Mouse (Mus musculus) liver, embryonic 15.5 days (tissue): ENCODE data around the gene Thtpa. TPM values are rescaled to one million over a fixed set of nuclear protein-coding genes. Genes with fewer than 3 reads are reported as not detected.
A peak's percentile ranks its signal among the peaks of the same experiment; 100 is the strongest.

Experiments
- ATAC-seq: fragments of 200-750 bp; cut with Nextera tagmentation; 2 replicates; pipeline ENCODE4 v1.8.0; 2017; ENCODE audit warnings: moderate number of reproducible peaks, mild to moderate bottlenecking, moderate library complexity; ENCODE audit not compliant: insufficient read depth
- H3K27ac ChIP-seq: fragments of 300-500 bp; sonication (generic); replicated peaks from 2 replicates; pipeline ENCODE4 v1.5.1; 2015; ENCODE audit warnings: mild to moderate bottlenecking, inconsistent platforms
- H3K27me3 ChIP-seq: fragments of 300-500 bp; sonication (generic); 2 replicates; pipeline ENCODE4 v1.6.1; 2015; ENCODE audit warnings: mild to moderate bottlenecking, inconsistent platforms
- H3K36me3 ChIP-seq: fragments of 300-500 bp; sonication (generic); replicated peaks from 2 replicates; pipeline ENCODE4 v1.6.1; 2015; ENCODE audit warnings: moderate library complexity, mild to moderate bottlenecking, inconsistent platforms
- H3K4me1 ChIP-seq: fragments of 300-500 bp; sonication (generic); replicated peaks from 2 replicates; pipeline ENCODE4 v1.6.1; 2015; ENCODE audit warnings: inconsistent platforms
- H3K4me2 ChIP-seq: fragments of 300-500 bp; sonication (generic); 2 replicates; pipeline ENCODE4 v1.6.1; 2015; ENCODE audit warnings: moderate library complexity, mild to moderate bottlenecking, inconsistent platforms
- H3K4me3 ChIP-seq: fragments of 300-500 bp; sonication (generic); replicated peaks from 2 replicates; pipeline ENCODE4 v1.5.1; 2015; ENCODE audit warnings: mild to moderate bottlenecking, inconsistent platforms
- H3K9ac ChIP-seq: fragments of 300-500 bp; sonication (generic); 2 replicates; pipeline ENCODE4 v1.6.1; 2015; ENCODE audit warnings: moderate library complexity, mild to moderate bottlenecking, inconsistent platforms
- H3K9me3 ChIP-seq: fragments of 300-500 bp; sonication (generic); replicated peaks from 2 replicates; pipeline ENCODE4 v1.6.1; 2016; ENCODE audit warnings: inconsistent platforms
- WGBS: fragments of 180-500 bp; shearing (Covaris S2); methylation state at CpG from one replicate; pipeline ENCODE4 v1.1.7; 2015; ENCODE audit warnings: mixed read lengths; ENCODE audit not compliant: insufficient replicate concordance; 5-methylcytosine and 5-hydroxymethylcytosine counted together
- polyA plus RNA-seq: library from polyadenylated mRNA; unstranded; fragments of >200 nt; fragmentation: Nextera tagmentation; extraction: Ambion mirVana; gene quantifications from 2 replicates; pipeline ENCODE4 v1.2.1, GENCODE M21; 2015

The Thtpa gene
- 4.4 and 6.2 TPM in 2 replicates for polyA plus RNA-seq

GRCm38 (mm10) chr14:55094704-55095231 is at the start of gene Thtpa:
Thtpa (plus strand) TSS chr14:55094784.
- peaks cover 14% of the 10 kb centered on the region for H3K36me3 ChIP-seq
- no peaks in the 10 kb centered on the region for H3K9me3 ChIP-seq
- H3K9ac ChIP-seq: peak within 1 kb of the TSS; percentile 74
- peaks cover 4% of the 10 kb centered on the region; the same call in 1 of the 2 replicates for H3K27me3 ChIP-seq
- H3K27ac ChIP-seq: peak within 1 kb of the TSS; percentile 76
- peaks cover 61% of the 10 kb centered on the region for H3K4me1 ChIP-seq
- peak within 1 kb of the TSS; percentile 83 for H3K4me3 ChIP-seq
- WGBS: 2% methylated on average over 30 of the region's 30 CpGs
- peak; percentile 49 for ATAC-seq
- H3K4me2 ChIP-seq: peak within 1 kb of the TSS; percentile 75

- H3K9me3 ChIP-seq: no peaks in the 10 kb centered on the region
- 41% methylated on average over 2 of the region's 2 CpGs for WGBS
- no peaks in the 10 kb centered on the region for H3K36me3 ChIP-seq
- no peak overlapping the region for H3K9ac ChIP-seq
- no peaks in the 10 kb centered on the region; the same call in 1 of the 2 replicates for H3K27me3 ChIP-seq
- no peak overlapping the region for H3K4me2 ChIP-seq
- H3K4me1 ChIP-seq: no peaks in the 10 kb centered on the region
- no peak overlapping the region for H3K4me3 ChIP-seq
- H3K27ac ChIP-seq: no peak overlapping the region
- ATAC-seq: no peak
Measured at GRCm38 (mm10) chr14:55047971-55048531, 46.5 kb upstream of the Thtpa start.

- no peaks in the 10 kb centered on the region for H3K9me3 ChIP-seq
- peaks cover 10% of the 10 kb centered on the region; the same call in 1 of the 2 replicates for H3K4me1 ChIP-seq
- no peak overlapping the region for H3K9ac ChIP-seq
- no peak overlapping the region for H3K4me3 ChIP-seq
- WGBS: 73% methylated on average over 9 of the region's 9 CpGs
- H3K36me3 ChIP-seq: no peaks in the 10 kb centered on the region
- no peak for ATAC-seq
- H3K27ac ChIP-seq: no peak overlapping the region
- H3K27me3 ChIP-seq: peaks cover 8% of the 10 kb centered on the region
- H3K4me2 ChIP-seq: no peak overlapping the region
Measured at GRCm38 (mm10) chr14:55052496-55052895, 42.1 kb upstream of the Thtpa start.

- H3K36me3 ChIP-seq: no peaks in the 10 kb centered on the region
- no peak for ATAC-seq
Measured at GRCm38 (mm10) chr14:55053050-55053449, 41.5 kb upstream of the Thtpa start.

GRCm38 (mm10) chr14:55053708-55054190 is 40.8 kb upstream of the Thtpa start:
- ATAC-seq: no peak
- 83% methylated on average over 17 of the region's 17 CpGs for WGBS
- peaks cover 21% of the 10 kb centered on the region for H3K4me1 ChIP-seq

More at GRCm38 (mm10) chr14:55053050-55053449, 41.5 kb upstream of the Thtpa start:
- Histone ChIP-seq H3K9ac (no peak overlapping the region), H3K9me3 (no peaks in the 10 kb centered on the region), H3K27ac (no peak overlapping the region), H3K27me3 (peaks cover 8% of the 10 kb centered on the region), H3K4me2 (no peak overlapping the region), H3K4me1 (peaks cover 14% of the 10 kb centered on the region), H3K4me3 (no peak overlapping the region)
- WGBS: 63% methylated on average over 4 of the region's 4 CpGs

GRCm38 (mm10) chr14:55054191-55054749 is 40.3 kb upstream of the Thtpa start:
- H3K4me2 ChIP-seq: no peak overlapping the region
- WGBS: 61% methylated on average over 10 of the region's 10 CpGs
- no peak overlapping the region for H3K4me3 ChIP-seq
- peaks cover 27% of the 10 kb centered on the region for H3K4me1 ChIP-seq
- no peaks in the 10 kb centered on the region for H3K36me3 ChIP-seq
- no peak overlapping the region for H3K9ac ChIP-seq
- H3K27ac ChIP-seq: no peak overlapping the region
- no peaks in the 10 kb centered on the region for H3K9me3 ChIP-seq
- peaks cover 8% of the 10 kb centered on the region for H3K27me3 ChIP-seq
- ATAC-seq: no peak

More at GRCm38 (mm10) chr14:55053708-55054190, 40.8 kb upstream of the Thtpa start:
- H3K9ac ChIP-seq: no peak overlapping the region
- no peaks in the 10 kb centered on the region for H3K36me3 ChIP-seq
- H3K9me3 ChIP-seq: no peaks in the 10 kb centered on the region
- peaks cover 8% of the 10 kb centered on the region for H3K27me3 ChIP-seq
- no peak overlapping the region for H3K27ac ChIP-seq
- no peak overlapping the region for H3K4me2 ChIP-seq
- no peak overlapping the region for H3K4me3 ChIP-seq

DNA sequence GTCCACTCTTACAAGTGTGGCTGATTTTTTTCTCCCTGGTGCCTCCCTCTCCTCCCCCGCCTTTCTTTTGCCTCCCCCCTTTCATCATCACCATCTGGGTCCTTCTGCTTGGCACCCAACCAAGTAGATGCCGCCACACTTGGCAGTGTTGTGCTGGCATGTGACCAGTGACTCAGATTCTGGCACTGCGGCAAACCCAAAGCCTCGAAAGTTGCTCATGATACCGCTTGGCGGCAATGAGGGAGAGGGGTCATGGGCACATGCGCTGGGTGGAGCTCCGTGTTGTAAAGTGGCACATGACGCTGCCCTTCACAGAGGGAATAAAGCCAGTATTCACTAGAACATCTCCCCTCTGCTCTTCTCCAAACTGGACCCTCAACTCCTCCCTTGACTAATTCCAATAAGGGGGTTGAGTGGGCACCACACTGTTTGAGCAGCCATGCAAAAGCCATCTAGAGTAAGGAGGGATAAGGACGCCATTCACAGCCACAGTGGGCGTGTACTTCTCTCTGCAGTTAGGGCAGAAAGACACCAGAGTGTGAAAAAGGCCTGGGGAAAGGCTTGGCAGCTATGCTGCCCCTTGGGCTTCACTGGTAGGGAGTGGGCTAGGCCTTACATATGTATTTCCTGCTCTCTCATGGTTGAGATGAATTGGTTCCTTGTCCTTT is 39.3 kb upstream of the Thtpa start:
- Histone ChIP-seq H3K9me3 (no peaks in the 10 kb centered on the region), H3K9ac (no peak overlapping the region), H3K36me3 (no peaks in the 10 kb centered on the region), H3K4me1 (peaks cover 35% of the 10 kb centered on the region), H3K27me3 (peaks cover 8% of the 10 kb centered on the region), H3K4me3 (no peak overlapping the region), H3K27ac (no peak overlapping the region), H3K4me2 (no peak overlapping the region)
- ATAC-seq: no peak
- 74% methylated on average over 11 of the region's 11 CpGs for WGBS

DNA sequence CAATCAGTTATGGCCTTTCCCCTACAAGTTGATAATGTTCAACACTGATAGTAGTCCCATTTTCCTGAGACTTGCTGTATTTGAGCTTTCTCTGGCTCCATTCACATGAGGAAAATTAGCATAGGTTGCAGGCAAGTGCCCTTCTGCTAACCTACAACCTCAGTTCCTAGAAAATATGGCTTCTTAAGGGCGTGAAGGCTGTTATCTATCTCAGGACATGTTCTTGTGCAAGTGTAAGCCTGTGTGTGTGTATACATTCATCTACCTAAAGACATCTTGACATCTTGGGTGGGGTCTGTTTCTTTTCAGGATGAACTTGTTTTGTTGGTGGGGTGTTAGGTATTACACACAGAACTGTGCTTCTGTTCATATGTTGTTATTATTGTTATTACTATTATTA is 35.6 kb upstream of the Thtpa start:
- H3K4me3 ChIP-seq: no peak overlapping the region
- peaks cover 71% of the 10 kb centered on the region for H3K4me1 ChIP-seq
- H3K9ac ChIP-seq: no peak overlapping the region
- no peaks in the 10 kb centered on the region for H3K9me3 ChIP-seq
- 0 out of 2 replicates have a peak overlapping the region, but pooled peaks have one; percentile 10 for H3K4me2 ChIP-seq
- no peak for ATAC-seq
- no peaks in the 10 kb centered on the region for H3K36me3 ChIP-seq
- H3K27me3 ChIP-seq: peaks cover 3% of the 10 kb centered on the region
- 24% methylated on average over 1 of the region's 1 CpGs for WGBS
- peak overlapping the region; percentile 51 for H3K27ac ChIP-seq

GRCm38 (mm10) chr14:55059931-55060330 is 34.7 kb upstream of the Thtpa start:
- H3K9ac ChIP-seq: no peak overlapping the region
- no peak for ATAC-seq
- H3K27me3 ChIP-seq: no peaks in the 10 kb centered on the region; the same call in 1 of the 2 replicates
- H3K4me3 ChIP-seq: no peak overlapping the region
- H3K27ac ChIP-seq: peak overlapping the region; percentile 51; the same call in 1 of the 2 replicates
- no peaks in the 10 kb centered on the region for H3K36me3 ChIP-seq
- peaks cover 80% of the 10 kb centered on the region for H3K4me1 ChIP-seq
- H3K9me3 ChIP-seq: no peaks in the 10 kb centered on the region
- no peak overlapping the region for H3K4me2 ChIP-seq
- whole genome bisulfite sequencing: 82% methylated on average over 5 of the region's 5 CpGs

DNA sequence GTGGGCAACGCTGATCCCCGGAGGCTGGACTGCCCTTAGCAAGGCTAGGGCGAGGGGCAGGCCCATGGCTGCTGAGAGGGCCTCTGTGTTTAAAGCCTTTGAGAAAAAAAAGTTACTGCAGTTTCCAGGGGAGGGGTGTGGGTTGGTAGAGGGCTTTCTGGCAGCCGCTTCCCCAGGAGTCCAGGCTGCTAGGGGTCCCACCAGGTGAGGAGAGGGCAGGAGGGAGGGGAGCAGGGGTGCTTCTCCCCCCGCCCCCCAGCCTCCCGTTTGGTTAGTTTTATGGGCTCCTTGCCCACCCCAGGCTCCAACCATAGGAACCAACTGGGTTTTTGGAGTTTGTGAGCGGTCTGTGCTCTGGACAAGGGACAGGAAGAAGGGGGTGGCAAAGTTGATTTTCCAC is 32.7 kb upstream of the Thtpa start:
- no peaks in the 10 kb centered on the region for H3K36me3 ChIP-seq
- no peak overlapping the region for H3K4me3 ChIP-seq
- H3K9me3 ChIP-seq: no peaks in the 10 kb centered on the region
- H3K27me3 ChIP-seq: no peaks in the 10 kb centered on the region; the same call in 1 of the 2 replicates
- ATAC-seq: no peak
- 49% methylated on average over 7 of the region's 7 CpGs for WGBS
- peaks cover 84% of the 10 kb centered on the region for H3K4me1 ChIP-seq
- H3K9ac ChIP-seq: 0 out of 2 replicates have a peak overlapping the region, but pooled peaks have one; percentile 2
- peak overlapping the region; percentile 74 for H3K27ac ChIP-seq
- H3K4me2 ChIP-seq: peak overlapping the region; percentile 83

DNA sequence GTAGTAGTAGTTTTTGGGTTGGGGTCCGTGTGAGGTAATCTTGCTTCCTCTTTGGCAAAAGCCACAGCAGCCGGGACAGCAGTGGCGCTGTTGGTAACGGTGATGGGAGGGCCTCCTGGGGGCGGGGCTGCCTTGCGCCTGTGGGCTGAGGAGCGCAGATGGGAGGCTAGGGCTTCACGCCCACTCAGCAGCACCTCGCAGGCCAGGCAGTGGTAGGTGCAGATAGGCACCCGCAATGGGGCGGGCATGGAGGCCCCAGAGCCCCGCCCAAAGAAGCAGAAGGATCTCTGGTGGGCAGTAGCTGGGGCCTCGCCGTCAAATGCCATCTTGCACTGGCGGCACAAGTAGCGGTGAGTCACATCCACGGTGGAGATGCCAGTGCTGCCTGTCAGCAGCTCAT is 32.0 kb upstream of the Thtpa start:
- Histone ChIP-seq H3K4me2 (peak overlapping the region; percentile 83), H3K4me1 (peaks cover 83% of the 10 kb centered on the region), H3K27me3 (no peaks in the 10 kb centered on the region; the same call in 1 of the 2 replicates), H3K4me3 (peak overlapping the region; percentile 68), H3K36me3 (no peaks in the 10 kb centered on the region), H3K9ac (peak overlapping the region; percentile 75), H3K27ac (peak overlapping the region; percentile 87), H3K9me3 (no peaks in the 10 kb centered on the region)
- peak; percentile 100 for ATAC-seq
- 4% methylated on average over 17 of the region's 17 CpGs for WGBS
